Mouse (Mus musculus): ENCODE measurements around the gene Myrfl. TPM values are rescaled to one million over a fixed set of nuclear protein-coding genes. Genes with fewer than 3 reads are reported as not detected.

Gene Myrfl
- polyA plus RNA-seq, 1 experiment = 0.02 TPM

DNA sequence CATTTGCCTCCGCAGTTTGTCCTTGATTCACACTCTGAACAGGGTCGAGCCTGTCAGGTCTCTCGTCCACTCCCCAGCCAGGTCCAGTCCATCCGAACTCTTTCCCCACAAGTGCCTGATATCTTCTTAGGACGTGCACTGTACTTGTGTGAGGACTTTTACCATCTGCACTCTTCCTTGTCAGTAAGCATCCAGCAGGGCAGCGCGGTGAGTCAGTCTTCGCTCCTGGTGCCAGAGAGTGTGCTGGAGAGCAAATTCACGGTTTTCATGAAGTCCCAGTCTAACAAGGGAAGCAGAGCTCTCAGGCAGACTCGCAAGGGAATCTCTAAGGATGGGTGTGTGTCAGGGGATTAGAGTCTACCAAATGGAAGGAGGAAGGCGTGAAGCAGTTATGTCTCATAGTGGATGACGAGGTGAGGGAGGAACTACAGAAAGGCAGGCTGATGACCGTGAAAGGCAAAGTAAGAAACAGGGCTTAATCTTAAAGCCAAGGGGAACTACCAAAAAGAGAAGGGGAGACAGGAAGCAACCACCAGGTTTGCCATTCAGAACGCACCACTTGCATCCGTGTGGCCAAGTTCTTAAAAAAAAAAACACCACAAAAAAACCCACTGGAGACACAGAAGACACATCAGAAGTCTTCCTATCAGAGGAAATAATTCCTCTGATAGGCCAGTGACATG, 34.9 kb upstream of the Myrfl start:
- WGBS = 51% methylated on average over 15 of the region's 15 CpGs
- Histone ChIP-seq H3K36me3 (ENCODE audit: control insufficient read depth, insufficient read depth, low read length) (no peaks in the 10 kb centered on the region; the same call in 1 of the 2 replicates), H3K27me3 (ENCODE audit: control insufficient read depth, insufficient read depth, low read length) (no peaks in the 10 kb centered on the region), H3K4me3 (ENCODE audit: extremely low read depth, insufficient read depth, insufficient read length) (peak overlapping the region; percentile 29), H3K4me1 (ENCODE audit: control insufficient read depth, insufficient read depth, insufficient read length) (peaks cover 25% of the 10 kb centered on the region), H3K27ac (ENCODE audit: insufficient read depth, low read length) (peak overlapping the region; percentile 94)
- TF ChIP-seq CTCF (IDR thresholded peaks at IDR 0.05; ENCODE audit: extremely low read depth, insufficient read depth, insufficient read length, insufficient replicate concordance) (no peak), POLR2A (IDR thresholded peaks at IDR 0.05; ENCODE audit: low read depth, low read length) (no peak)
- no peak for DNase-seq (ENCODE audit: low read depth in 1 of 2, low spot score in 2 of 2)

DNA sequence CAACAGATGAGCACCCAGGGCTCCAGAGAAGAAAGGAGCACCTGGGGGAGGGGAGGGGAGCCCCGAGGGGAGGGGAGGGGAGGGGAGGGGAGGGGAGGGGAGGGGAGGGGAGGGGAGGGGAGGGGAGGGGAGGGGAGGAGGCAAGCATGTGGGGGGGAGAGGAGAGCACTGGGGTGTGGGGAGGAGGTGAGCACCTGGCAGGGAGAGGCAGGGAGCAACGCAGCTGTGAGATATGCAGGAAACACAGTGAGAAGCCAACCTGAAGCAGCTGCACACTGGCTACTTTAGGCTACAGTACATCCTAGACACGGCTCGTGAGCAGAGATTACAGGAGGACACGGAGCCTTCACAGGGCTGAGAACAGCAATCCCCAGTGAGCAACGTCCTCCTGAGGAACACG, 34.2 kb upstream of the Myrfl start:
- 29% methylated on average over 6 of the region's 7 CpGs for WGBS
- Histone ChIP-seq H3K27me3 (ENCODE audit: control insufficient read depth, insufficient read depth, low read length) (no peaks in the 10 kb centered on the region), H3K4me1 (ENCODE audit: control insufficient read depth, insufficient read depth, insufficient read length) (peaks cover 25% of the 10 kb centered on the region), H3K4me3 (ENCODE audit: extremely low read depth, insufficient read depth, insufficient read length) (peak overlapping the region; percentile 29; the same call in 1 of the 2 replicates), H3K27ac (ENCODE audit: insufficient read depth, low read length) (peak overlapping the region; percentile 94), H3K36me3 (ENCODE audit: control insufficient read depth, insufficient read depth, low read length) (peaks cover 2% of the 10 kb centered on the region)
- peak in 1 of 2 experiments; percentile 26 for DNase-seq (ENCODE audit: low read depth in 1 of 2, low spot score in 2 of 2)
- TF ChIP-seq POLR2A (IDR thresholded peaks at IDR 0.05; ENCODE audit: low read depth, low read length) = no peak

DNA sequence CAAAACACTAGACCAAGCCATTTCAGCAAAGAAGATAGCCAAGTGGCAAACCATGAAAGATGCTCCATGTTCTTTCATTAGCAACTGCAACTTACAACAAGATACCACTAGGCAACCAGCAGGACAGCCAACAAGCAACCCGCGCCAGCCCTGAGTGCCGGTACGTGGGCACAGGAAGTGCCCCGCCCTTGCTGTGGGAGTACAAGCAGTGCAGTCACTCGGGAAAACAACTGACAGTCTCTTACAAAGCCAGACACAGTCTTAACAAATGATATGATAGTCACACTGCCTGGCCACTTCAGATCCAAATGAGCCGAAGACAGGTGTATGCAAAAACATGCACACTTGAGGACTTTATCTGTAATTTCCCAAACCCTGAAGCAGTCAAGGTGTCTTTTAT, 33.8 kb upstream of the Myrfl start:
- Histone ChIP-seq H3K4me1 (ENCODE audit: control insufficient read depth, insufficient read depth, insufficient read length) (peaks cover 22% of the 10 kb centered on the region), H3K36me3 (ENCODE audit: control insufficient read depth, insufficient read depth, low read length) (peaks cover 2% of the 10 kb centered on the region), H3K27ac (ENCODE audit: insufficient read depth, low read length) (peak overlapping the region; percentile 67), H3K4me3 (ENCODE audit: extremely low read depth, insufficient read depth, insufficient read length) (no peak overlapping the region), H3K27me3 (ENCODE audit: control insufficient read depth, insufficient read depth, low read length) (no peaks in the 10 kb centered on the region)
- TF ChIP-seq POLR2A (IDR thresholded peaks at IDR 0.05; ENCODE audit: low read depth, low read length) (peak; percentile 19; the same call in 1 of the 2 replicates), CTCF (IDR thresholded peaks at IDR 0.05; ENCODE audit: extremely low read depth, insufficient read depth, insufficient read length, insufficient replicate concordance) (no peak)
- peak; percentile 57 to 66 for DNase-seq (ENCODE audit: low read depth in 1 of 2, low spot score in 2 of 2)
- WGBS = 9% methylated on average over 7 of the region's 7 CpGs

DNA sequence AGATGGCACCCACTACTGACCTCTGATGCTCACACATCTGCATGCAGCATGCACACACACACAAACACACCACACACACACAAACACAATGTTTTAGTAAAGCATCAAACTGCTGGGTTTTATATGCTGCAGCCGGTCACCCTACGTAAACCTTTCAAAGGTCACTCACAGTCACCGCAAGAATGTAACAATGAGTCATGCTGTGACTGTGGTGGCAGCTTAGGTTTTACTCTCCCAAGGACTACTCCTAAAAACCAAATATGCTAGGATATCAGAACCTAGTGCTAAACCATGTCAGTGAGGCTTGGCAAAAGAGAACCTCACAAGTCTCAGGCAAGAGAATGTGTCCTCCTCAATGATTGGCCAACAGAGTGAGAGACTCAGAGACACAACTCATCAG, 32.1 kb upstream of the Myrfl start:
- 95% methylated on average over 3 of the region's 3 CpGs for WGBS
- Histone ChIP-seq H3K36me3 (ENCODE audit: control insufficient read depth, insufficient read depth, low read length) (peaks cover 2% of the 10 kb centered on the region), H3K27ac (ENCODE audit: insufficient read depth, low read length) (no peak overlapping the region), H3K27me3 (ENCODE audit: control insufficient read depth, insufficient read depth, low read length) (no peaks in the 10 kb centered on the region), H3K4me1 (ENCODE audit: control insufficient read depth, insufficient read depth, insufficient read length) (peaks cover 17% of the 10 kb centered on the region; the same call in 1 of the 2 replicates), H3K4me3 (ENCODE audit: extremely low read depth, insufficient read depth, insufficient read length) (no peak overlapping the region)
- no peak for TF ChIP-seq CTCF (IDR thresholded peaks at IDR 0.05; ENCODE audit: extremely low read depth, insufficient read depth, insufficient read length, insufficient replicate concordance)
- TF ChIP-seq POLR2A (IDR thresholded peaks at IDR 0.05; ENCODE audit: low read depth, low read length) = no peak
- DNase-seq (ENCODE audit: low read depth in 1 of 2, low spot score in 2 of 2) = no peak

DNA sequence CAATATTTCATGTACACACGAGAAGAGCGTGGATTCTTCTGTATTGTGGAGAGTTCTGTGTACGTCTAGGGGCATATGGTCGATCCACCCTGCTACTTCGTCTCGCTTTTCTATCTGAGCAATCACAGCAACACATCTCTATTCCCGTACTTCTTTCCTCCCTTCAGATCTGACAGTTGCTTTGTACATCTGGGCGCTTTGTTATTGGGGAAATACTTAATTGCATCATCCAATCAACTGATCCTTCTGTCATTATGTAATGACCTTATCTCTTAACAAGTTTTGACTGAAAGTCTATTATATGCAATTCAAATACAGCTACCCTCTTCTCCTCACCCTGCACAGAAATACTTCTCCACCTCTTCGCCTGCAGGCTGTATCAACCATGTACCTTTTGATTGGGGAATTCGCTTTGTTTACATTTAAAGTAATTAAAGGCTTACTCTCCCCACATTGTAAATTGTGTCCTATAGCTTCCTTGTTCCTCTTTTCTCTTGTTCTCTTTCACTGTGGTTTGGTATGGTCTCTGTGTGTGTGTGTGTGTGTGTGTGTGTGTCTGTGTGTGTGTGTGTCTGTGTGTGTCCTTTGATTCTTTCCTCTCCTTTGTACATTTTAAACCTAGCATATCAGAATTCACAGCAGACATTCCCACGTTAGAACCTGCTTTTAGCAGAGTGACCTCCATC, 29.9 kb upstream of the Myrfl start:
- H3K27ac ChIP-seq (ENCODE audit: insufficient read depth, low read length) = no peak overlapping the region
- H3K4me1 ChIP-seq (ENCODE audit: control insufficient read depth, insufficient read depth, insufficient read length) = peaks cover 6% of the 10 kb centered on the region; the same call in 1 of the 2 replicates
- 83% methylated on average over 11 of the region's 11 CpGs for WGBS
- no peak for DNase-seq (ENCODE audit: low read depth in 1 of 2, low spot score in 2 of 2)
- TF ChIP-seq POLR2A (IDR thresholded peaks at IDR 0.05; ENCODE audit: low read depth, low read length) (no peak), CTCF (IDR thresholded peaks at IDR 0.05; ENCODE audit: extremely low read depth, insufficient read depth, insufficient read length, insufficient replicate concordance) (no peak)
- no peak overlapping the region for H3K4me3 ChIP-seq (ENCODE audit: extremely low read depth, insufficient read depth, insufficient read length)
- no peaks in the 10 kb centered on the region for H3K27me3 ChIP-seq (ENCODE audit: control insufficient read depth, insufficient read depth, low read length)
- H3K36me3 ChIP-seq (ENCODE audit: control insufficient read depth, insufficient read depth, low read length) = peaks cover 2% of the 10 kb centered on the region

DNA sequence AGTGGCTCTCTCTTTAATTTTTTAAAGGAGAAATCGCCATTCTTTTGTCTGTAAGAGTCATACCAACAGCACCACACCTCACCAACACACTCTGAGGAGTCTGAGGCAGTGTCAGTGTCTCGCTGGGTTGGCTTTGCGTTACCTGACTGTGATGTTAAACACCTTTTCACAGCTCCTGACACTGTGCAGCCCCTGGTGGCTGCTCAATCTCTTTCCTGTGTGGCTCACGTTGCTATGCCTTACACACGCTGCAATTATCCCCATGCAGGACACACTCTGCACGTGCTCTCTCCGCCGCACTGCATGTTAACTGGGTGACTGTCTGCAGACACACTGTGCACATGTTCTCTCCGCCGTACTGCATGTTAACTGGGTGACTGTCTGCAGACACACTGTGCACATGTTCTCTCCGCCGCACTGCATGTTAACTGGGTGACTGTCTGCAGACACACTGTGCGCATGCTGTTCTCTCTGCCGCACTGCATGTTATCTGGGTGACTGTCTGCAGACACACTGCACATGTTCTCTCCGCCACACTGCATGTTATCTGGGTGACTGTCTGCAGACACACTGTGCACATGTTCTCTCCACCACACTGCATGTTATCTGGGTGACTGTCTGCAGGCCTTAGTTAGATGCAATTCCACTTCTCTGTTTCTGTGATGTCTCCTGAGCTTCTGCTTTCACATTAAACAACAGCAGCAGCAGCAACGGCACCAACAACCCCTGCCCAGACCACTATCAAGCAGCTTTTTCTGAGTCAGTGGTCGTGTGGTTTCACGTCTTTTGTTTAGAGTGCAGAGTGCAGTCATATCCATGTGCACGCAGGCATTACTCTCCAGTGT, 27.2 kb upstream of the Myrfl start:
- Histone ChIP-seq H3K4me3 (ENCODE audit: extremely low read depth, insufficient read depth, insufficient read length) (no peak overlapping the region), H3K27ac (ENCODE audit: insufficient read depth, low read length) (peak overlapping the region; percentile 17; the same call in 1 of the 2 replicates), H3K4me1 (ENCODE audit: control insufficient read depth, insufficient read depth, insufficient read length) (no peaks in the 10 kb centered on the region), H3K36me3 (ENCODE audit: control insufficient read depth, insufficient read depth, low read length) (peaks cover 2% of the 10 kb centered on the region), H3K27me3 (ENCODE audit: control insufficient read depth, insufficient read depth, low read length) (no peaks in the 10 kb centered on the region)
- 84% methylated on average over 19 of the region's 19 CpGs for WGBS
- TF ChIP-seq POLR2A (IDR thresholded peaks at IDR 0.05; ENCODE audit: low read depth, low read length) (no peak), CTCF (IDR thresholded peaks at IDR 0.05; ENCODE audit: extremely low read depth, insufficient read depth, insufficient read length, insufficient replicate concordance) (no peak)
- DNase-seq (ENCODE audit: low read depth in 1 of 2, low spot score in 2 of 2) = no peak
